Mouse (Mus musculus) cortical plate, adult 2 months (tissue): ENCODE results near the gene Ndufs7. TPM values are rescaled to one million over a fixed set of nuclear protein-coding genes. Genes with fewer than 3 reads are reported as not detected.

Experiments used
- H3K27ac ChIP-seq: fragments of 200-500 bp; 2 replicates; pipeline ENCODE4 v1.5.1; 2012; ENCODE audit warnings: low read length, control low read depth, inconsistent platforms; ENCODE audit not compliant: insufficient read depth
- H3K4me1 ChIP-seq: fragments of 200-500 bp; 2 replicates; pipeline ENCODE4 v1.6.1; 2011; ENCODE audit warnings: low read length; ENCODE audit not compliant: control insufficient read depth, insufficient read depth
- H3K4me3 ChIP-seq: fragments of 200-500 bp; 2 replicates; pipeline ENCODE4 v1.5.1; 2011; ENCODE audit warnings: mild to moderate bottlenecking, low read length, control low read depth; ENCODE audit not compliant: insufficient read depth
- CTCF ChIP-seq: fragments of 200-500 bp; IDR thresholded peaks from 2 replicates; pipeline ENCODE4 v1.5.1; 2011; ENCODE audit warnings: mild to moderate bottlenecking, control low read depth, low read length; ENCODE audit not compliant: insufficient read depth; ENCODE audit errors: extremely low read depth
- POLR2A ChIP-seq: fragments of 200-500 bp; IDR thresholded peaks from 2 replicates; pipeline ENCODE4 v1.6.1; 2011; ENCODE audit warnings: mild to moderate bottlenecking, low read length, control low read depth; ENCODE audit not compliant: insufficient read depth; ENCODE audit errors: extremely low read depth
- polyA plus RNA-seq: library from polyadenylated mRNA; depleted of rRNA; stranded (reverse); fragments of >200 nt; gene quantifications from 2 replicates; pipeline ENCODE4 v1.2.3, GENCODE M21; 2012

Ndufs7 gene
- polyA plus RNA-seq, 1 experiment: 424 TPM

DNA sequence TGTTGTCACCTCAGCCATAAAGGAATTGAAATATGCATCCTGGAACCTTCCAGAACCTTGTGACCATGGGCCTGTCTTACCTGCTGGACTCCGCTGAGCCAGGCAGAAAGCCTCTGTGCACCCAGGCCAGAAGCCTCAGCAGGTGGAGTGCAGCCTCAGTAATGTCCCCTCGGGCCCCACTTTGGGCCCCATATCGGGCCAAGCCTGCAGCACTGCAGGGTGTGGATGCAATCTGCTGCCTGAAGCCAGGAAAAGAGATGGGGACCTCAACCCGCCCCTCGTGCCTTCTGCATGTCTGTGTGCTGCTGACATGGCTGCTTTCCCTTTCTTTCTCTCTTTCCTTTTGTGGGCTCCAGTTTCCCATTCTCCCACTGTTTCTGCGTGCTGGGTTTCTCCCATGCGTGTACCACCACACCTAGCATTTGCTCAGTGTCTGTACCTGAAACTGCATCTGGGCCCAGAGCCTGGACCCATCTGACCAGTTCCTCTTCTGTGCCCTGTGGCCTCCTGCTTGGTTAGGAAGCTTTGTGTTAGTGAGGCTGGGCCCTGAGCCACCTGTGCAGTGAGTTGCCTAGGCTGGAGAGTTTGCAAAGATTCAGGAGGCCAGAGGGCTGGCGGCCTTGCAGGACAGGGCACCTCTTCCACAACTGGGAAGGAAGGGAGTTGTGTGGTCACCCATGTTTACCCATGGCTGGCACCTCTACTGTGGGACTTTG is 23.1 kb downstream of the Ndufs7 start:
- no peak overlapping the region for H3K4me3 ChIP-seq

DNA sequence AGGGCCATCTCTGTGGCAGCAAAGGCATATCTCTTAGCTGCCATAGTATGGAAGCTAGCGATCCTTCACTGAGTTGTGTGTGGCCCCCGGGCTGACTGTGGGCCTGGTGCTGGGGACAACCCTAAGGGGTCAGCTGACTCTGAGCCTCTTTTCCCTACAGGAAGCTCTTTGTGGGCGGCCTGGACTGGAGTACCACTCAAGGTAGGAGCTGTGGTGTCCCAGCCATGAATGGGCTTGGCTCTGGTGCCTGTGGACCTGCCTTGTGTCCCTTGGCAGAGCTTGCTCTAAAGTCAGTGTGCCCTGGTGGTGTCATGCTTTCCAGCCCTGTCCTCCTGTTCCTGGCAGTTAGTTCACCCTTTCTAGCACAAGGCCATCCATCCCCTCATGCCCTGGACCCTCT is 24.9 kb downstream of the Ndufs7 start:
- Histone ChIP-seq H3K27ac (no peak overlapping the region), H3K4me3 (no peak overlapping the region), H3K4me1 (peaks cover 10% of the 10 kb centered on the region)
- TF ChIP-seq POLR2A (no peak), CTCF (no peak)

More for the DNA sequence above, 23.1 kb downstream of the Ndufs7 start:
- Histone ChIP-seq H3K27ac (no peak overlapping the region), H3K4me1 (peaks cover 16% of the 10 kb centered on the region)
- TF ChIP-seq POLR2A (no peak), CTCF (no peak)

DNA sequence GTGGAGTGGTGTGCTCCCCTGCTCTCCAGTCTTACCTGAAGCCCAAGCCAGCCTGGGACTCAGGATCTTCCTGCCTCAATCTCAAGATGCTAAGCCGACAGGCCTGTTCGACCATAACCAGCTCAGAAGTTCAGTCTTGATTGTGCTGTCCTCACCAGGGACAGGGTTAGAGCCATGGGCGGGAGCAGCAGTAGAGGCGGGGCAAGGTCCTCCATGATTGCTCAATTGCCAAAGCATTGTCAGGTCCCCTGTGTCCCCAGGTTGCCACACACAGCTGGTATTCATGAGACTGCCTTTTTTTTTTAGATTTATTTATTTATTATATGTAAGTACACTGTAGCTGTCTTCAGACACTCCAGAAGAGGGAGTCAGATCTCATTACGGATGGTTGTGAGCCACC is 27.3 kb downstream of the Ndufs7 start:
- Histone ChIP-seq H3K4me1 (no peaks in the 10 kb centered on the region; the same call in 1 of the 2 replicates), H3K4me3 (no peak overlapping the region), H3K27ac (no peak overlapping the region)
- TF ChIP-seq CTCF (no peak), POLR2A (no peak)

DNA sequence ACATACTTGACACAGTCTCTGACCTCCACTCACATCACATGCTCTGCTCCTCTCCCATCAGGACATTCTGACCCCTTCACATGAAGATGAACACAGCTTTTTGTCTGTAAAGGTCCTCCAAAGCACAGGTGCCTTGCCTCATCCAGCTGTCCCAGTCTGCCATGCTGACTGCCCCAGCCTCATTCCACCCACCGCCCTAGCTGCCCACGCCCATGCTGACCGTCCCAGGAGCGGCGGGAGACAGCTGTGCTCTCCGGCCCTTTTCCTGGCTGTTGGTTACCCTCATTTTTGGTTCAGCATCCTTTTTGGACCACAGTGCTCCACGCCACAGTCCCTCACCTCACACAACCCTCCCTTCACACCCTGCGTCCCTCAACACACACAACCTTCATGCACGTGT is 29.5 kb downstream of the Ndufs7 start:
- H3K4me1 ChIP-seq: no peaks in the 10 kb centered on the region; the same call in 1 of the 2 replicates
- H3K4me3 ChIP-seq: no peak overlapping the region
- TF ChIP-seq CTCF (no peak), POLR2A (no peak)
- no peak overlapping the region for H3K27ac ChIP-seq

DNA sequence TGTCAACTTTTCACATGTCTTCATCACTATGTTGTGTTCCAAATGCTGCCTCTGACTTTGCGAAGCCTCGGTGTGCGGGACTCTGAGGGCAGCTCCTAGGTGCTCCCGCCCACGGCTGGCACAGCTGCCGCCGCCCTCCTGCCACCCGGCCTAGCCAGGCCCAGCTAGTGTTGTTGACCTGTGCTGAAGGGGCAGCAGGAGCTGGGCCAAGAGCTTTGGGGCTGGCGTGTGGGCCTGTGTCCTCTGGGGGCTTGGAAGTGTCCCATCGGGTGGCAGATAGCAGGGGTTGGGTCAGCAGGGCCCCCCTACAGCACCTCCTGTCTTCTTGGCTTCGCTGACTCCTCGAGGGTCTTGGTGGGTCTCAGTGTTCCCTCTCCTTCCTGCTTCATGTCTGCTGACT is 30.4 kb downstream of the Ndufs7 start:
- H3K4me1 ChIP-seq: no peaks in the 10 kb centered on the region
- H3K4me3 ChIP-seq: no peak overlapping the region
- H3K27ac ChIP-seq: no peak overlapping the region
- TF ChIP-seq CTCF: no peak
- TF ChIP-seq POLR2A: no peak

DNA sequence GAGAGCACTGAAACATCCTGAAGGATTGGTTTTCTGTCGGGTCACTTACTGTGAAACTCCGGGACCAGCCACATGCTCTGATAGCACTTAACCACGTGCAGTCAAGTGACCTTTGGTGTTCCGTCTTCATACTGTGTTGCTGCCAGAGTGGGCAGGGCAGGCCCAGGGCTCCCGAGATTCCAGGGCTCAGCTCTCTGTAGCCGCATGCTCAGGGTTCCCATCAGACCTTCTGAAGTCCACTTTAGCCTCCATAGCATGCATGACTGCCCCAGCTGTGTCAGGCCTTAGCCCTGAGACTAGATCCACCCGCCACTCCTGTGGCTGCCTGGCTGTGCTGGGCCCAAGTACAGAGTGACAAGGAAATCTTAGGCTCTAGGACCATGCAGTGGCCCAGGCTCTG is 32.4 kb downstream of the Ndufs7 start:
- no peak for TF ChIP-seq CTCF
- Histone ChIP-seq H3K4me1 (no peaks in the 10 kb centered on the region), H3K4me3 (no peak overlapping the region), H3K27ac (no peak overlapping the region)

DNA sequence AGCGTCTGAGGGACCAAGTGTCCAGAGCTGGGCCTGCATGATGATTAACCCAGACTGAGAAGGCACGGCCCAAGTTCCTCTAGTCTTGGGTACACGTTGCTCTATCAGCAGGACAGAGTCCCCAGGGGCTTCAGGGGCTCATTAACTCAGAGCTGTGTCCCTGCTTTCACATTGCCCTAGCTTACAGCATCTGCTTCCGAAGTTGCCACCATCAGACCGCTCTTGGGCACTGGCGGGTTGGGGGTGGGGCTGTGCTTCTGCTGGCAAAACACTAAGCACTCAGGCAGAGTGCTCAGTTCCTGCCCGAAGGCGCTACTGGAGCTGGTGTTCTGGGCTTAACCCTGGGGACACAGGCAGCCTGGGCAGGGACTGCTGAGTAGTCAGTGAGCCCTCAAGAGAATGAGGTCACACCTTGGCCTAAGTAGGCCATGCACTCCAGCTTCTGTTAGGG is 33.0 kb downstream of the Ndufs7 start:
- Histone ChIP-seq H3K27ac (no peak overlapping the region), H3K4me3 (no peak overlapping the region), H3K4me1 (no peaks in the 10 kb centered on the region)
- TF ChIP-seq CTCF (no peak), POLR2A (no peak)

DNA sequence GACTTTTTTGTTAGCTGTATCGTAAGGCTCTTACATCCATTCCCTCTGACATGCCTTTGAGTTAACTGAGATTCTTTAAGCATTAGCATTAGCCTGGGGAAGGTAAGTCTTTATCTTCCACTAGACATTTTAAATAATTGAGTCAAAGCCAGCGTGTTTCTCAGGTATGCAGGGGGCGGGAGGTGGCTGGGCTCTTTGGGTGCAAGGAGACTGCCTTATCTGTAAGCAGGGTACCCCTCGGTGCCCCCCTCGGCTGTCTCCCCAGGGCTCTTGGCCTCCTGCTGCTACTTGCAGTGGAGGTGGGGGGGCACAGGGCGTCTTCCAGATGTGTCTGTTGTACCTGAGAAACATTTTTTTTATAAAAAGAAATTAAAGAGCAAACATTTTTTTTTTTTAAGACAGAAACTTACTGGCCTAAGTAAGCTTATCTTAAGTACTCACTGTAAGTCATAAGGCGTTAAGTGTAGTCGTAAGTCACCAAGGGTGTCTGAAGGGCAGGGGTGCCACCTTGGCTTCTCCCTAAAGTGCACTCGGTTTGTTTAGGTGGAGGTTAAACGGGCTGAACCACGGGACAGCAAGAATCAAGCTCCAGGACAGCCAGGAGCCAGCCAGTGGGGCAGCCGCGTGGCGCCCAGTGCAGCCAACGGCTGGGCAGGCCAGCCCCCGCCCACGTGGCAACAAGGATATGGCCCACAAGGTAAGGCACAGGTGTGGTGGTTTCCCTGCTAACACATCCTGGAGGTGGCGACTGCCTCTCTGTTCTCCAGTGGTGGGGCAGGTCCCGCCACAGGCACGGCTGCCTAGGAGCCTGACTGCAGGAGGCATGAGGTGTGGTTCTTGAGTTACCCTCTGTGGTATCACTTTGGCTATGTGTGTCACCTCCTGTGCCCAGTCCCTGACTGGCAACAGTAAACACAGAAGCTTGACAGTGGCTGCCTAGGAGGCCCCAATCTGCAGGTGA is 33.8 kb downstream of the Ndufs7 start:
- no peak overlapping the region for H3K4me3 ChIP-seq
- TF ChIP-seq CTCF (no peak), POLR2A (no peak)
- no peak overlapping the region for H3K27ac ChIP-seq
- no peaks in the 10 kb centered on the region for H3K4me1 ChIP-seq

DNA sequence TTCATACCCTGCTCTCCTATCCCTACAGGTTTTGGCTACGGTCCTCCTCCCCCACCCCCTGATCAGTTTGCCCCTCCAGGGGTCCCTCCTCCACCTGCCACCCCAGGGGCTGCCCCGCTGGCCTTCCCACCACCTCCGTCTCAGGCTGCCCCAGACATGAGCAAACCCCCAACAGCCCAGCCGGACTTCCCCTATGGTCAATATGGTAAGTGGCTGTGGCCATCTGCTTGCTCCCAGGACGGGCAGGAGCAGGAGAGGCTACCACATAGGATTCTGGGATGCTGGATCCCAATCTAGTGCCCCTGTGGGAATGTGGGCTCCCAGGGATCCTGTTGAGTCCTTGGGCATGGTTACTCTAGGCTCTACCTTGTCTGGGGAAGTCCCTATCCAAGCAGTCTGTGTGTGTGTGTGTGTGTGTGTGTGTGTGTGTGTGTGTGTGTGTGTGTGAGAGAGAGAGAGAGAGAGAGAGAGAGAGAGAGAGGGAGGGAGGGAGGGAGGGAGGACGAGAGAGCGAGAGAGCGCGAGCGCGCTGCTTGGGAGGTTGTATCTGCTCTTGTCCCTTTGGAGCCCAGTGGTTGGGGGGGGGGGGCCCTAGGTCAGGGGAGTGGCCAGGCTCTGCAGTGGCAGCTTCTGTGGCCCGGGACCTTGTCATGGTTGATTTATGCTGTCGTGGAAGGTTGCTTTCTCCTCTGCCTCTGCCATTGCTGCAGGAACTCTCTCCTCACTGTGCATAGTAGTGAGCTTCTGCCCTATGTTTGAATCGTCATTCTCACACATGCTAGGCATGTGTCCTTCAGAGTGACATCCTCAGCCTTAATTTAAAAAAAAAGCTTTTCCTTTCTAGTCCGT is 36.5 kb downstream of the Ndufs7 start:
- TF ChIP-seq POLR2A (no peak), CTCF (no peak)
- no peaks in the 10 kb centered on the region for H3K4me1 ChIP-seq

More for the DNA sequence above, 36.5 kb downstream of the Ndufs7 start:
- H3K27ac ChIP-seq: no peak overlapping the region
- no peak overlapping the region for H3K4me3 ChIP-seq
